Mouse (Mus musculus): Measurements from ENCODE around the gene Csnk1e.

Csnk1e gene

DNA sequence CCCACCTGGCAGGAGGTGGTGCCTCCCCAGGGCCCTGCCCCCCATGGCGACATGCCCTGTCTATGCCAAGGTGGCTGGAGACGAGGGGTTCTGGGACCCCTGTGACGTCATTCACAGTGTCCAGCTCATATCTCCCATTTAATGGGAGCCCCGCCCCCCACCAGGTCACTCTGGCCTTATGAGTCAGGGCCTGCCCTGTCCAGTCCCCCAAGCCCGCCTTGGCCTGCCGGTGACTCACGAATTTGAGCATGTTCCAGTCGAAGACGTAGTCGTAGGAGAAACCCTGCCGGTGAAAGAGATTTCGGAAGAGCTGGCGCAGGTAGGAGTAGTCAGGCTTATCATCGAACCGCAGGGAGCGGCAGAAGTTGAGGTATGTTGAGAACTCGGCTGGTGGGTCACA is 30.8 kb downstream of the Csnk1e start:
- CTCF ChIA-PET = no interaction called here

DNA sequence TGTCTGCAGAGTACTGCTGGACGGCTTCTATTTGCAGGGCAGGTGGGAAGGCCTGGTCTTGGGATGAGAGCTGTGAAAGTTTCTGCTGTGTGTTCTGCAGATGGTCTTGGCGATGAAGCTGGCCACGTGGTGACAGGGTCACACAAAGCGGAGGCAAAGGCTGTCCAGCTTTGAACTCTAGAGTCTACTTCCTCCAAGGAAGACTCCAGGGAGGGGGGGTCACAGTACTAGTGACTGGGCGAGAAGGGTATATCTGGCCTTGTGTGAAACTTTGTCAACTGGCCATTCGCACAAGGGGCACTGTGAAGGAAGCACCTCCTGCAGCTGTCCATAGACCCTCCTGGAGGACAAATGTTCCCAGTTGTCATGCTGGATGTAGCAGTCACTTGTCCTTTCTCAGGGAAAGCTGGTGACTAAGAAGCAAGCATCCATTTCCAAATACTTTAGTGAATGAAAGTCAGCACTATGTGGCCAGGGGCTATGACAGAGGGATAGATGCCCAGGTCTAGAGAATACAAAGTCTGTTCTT is 32.6 kb downstream of the Csnk1e start:
- CTCF ChIA-PET = no interaction called here

DNA sequence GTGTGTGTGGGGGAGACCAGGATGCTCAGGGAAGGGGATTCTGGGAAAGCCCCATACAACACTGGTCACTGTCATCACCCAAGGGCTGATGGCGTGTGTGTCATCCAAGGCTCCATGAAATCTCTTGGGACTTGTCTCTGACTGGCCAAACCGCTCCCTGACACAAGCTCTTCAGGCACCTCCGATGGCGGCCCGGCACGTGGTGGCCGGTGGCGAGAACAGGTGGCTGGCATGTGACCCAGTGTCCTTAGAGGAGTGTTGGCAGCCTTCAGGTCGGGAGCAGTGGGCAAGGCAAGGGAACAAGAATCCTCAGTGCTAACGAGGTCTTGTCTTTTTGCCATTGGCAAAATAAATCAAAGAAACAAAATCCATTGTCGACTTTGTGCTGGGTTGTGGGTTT is 36.7 kb downstream of the Csnk1e start:
- CTCF ChIA-PET = no interaction called here

DNA sequence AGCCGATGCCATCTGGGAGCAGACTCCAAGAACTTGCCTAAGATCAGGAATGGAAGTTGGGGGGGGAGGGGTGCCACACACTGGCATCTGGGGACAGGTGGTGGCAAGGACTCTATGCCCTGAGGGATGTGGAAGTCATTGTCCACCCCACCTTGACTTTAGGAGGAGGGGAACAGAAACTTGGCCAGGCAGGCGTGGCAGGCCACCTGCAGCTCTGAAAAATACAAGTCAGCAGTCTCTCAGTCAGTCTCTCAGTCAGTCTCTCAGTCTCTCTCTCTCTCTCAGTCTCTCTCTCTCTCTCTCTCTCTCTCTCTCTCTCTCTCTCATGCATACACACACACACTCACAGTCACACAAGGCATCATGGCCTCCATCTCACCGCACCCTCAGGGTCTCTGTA is 37.1 kb downstream of the Csnk1e start:
- CTCF ChIA-PET = no interaction called here

DNA sequence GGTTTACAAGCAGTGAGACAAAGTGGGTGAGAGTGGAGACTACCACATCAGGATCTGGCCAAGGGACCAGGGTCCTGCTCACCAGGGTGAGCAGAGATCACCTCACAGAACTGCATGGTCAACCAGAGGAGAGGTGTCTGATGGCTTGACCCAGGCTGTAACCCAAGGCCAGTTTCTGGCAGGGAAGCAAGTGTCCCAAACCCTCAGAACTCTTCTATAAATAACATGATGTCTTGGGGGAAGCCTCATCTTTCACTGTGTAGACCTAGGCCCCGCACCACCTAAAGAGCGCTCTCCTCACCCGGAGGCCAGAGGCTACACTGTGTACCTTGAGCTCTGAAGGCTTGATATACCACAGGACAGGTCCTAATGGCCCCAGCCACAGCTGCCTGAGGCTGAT is 38.0 kb downstream of the Csnk1e start:
- CTCF ChIA-PET = interaction anchor here (0.7 kb wide), 1 partner anchor 36 kb away, joined by 5 read pairs; no protein-coding TSS in a partner anchor

DNA sequence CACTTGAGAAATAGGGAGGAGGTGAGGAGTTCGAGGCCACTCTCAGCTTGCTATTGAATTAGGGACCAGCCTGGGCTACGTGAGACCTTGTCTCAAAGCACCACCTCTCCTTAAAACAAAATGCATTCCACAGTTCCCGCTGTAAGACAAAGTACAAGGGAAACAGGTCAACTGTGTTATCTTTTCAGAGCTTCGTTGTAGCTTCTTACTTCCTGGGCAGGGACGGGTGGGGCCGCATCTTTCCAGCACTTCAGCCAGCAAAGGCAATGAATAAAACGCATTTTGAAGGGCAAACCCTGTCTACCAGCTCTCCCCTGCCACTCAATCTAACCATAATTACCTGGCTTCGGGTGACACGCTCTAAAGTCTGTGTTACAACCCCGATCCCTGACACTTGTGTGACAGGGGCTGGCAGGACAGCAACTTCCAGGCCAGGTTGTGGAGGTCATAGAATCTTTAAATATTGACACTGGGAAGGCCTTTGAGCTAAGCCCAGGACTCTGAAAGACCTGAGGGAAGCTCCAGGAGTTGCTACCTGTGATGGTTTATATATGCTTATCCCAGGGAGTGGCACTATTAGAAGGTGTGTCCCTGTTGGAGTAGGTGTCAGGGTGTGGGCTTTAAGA is 38.8 kb downstream of the Csnk1e start:
- CTCF ChIA-PET = no interaction called here

DNA sequence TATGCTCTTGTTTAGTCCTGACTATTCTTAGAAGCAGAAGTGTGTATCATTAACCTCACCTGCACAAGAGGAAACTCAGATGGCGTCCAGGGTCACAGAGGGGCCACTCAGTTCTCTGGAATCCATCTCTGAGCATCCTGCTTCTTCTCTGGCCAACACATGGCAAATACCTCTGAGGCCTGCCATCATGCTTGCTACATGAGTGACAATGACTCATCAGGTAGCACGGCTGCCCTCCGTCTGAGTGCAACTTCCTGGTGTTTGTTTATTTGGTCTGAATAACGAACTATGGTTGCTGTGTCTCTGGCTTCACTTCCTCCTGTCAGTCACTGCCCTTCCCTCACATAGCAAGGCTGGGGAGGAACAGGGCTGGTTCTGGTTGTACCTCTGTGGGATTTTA is 40.9 kb downstream of the Csnk1e start:
- CTCF ChIA-PET = no interaction called here

DNA sequence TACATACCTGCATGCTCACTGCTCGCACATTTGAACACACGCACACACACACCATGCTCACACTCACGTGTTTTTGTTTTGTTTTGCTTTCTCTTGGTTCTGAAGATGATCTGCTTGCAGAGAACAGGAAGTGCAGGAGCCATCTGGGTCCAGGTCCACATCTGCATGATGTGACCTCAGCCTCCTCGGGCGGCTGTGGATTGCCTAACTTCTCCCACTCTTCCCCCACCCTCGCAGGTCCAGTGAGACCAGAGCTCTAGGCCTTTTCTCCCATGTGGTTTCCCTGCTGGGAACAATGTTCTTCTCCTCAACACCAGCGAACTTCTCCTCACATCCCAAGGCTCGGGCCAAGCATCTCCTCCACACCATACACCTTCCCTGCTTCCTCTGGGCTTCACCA is 41.6 kb downstream of the Csnk1e start:
- CTCF ChIA-PET = no interaction called here

DNA sequence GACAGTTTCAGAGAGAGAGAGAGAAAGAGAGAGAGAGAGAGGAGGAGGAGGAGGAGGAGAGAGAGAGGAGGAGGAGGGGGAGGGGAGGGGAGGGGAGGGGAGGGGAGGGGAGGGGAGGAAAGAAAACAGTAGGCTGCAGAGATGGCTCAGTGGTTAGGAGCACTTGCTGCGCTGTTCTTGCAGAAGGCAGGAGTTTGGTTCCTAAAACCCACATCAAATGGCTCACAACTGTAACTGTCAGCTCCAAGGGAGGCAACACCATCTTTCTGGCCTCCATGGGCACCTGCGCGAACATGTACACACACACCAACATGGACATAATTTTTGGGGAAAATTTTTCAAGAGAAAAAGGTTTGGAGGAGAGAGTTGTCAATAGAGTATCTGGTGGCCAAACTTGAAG is 42.2 kb downstream of the Csnk1e start:
- CTCF ChIA-PET = interaction anchor here (0.6 kb wide), 1 partner anchor 188 kb away, joined by 3 read pairs; no protein-coding TSS in a partner anchor

DNA sequence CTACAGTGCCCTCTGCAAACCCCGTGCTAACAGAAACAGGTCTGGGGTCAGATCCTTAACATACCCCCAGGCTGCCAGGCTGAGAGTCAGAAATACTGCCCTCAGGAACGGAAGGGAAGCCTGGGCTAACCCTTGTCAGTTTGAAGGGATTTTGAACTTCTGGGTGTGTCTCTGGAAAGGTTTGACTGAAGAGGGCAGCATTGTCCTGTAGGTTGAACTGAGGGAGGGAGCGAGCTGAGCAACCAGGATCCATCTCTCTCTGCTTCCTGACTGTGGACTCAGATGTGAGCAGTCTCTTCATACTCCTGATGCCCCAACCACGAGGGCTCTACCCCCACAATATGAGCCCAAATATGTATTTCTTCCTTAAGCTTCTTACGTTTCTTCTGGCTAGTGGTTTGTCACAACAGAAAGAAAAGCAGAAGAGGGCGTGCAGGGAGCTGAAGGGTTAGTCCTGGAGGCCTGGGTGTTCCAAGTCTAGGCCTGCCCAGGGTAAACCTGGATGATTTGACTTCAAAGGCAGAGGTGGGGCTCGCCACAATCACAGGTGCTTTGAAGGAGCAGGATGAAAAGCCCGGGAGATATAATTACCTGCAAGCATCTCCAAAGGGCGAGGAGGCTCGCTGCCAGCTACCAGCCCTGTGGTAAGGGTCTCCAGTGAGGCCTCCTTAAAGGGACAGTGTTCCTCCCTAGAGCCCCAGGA is 43.9 kb downstream of the Csnk1e start:
- CTCF ChIA-PET = no interaction called here

DNA sequence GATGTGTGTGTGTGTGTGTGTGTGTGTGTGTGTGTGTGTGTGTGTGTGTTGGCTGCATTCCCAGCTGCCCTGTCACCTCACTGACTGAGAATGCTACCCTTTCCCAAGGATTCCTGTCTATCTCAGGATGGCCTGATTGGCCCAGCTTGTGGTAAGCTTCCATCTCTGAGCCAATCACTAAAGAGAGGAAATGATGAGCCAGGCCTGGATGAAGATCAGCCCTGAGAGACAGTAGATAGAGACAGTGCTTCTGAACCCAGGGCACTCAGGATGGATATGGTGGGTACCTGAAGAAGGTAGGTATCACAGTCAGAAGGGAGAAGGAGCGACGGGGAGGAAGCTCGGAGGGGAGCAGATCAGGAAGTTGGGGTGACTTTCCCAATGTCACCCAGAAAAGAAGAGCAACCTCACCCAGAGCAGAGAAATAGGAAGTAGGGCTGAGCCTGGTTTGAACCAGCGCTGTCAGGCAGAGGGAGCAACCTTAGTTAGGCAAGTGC is 46.2 kb downstream of the Csnk1e start:
- CTCF ChIA-PET = interaction anchor here (0.6 kb wide), 1 partner anchor 503 kb away, joined by 3 read pairs; no protein-coding TSS in a partner anchor

DNA sequence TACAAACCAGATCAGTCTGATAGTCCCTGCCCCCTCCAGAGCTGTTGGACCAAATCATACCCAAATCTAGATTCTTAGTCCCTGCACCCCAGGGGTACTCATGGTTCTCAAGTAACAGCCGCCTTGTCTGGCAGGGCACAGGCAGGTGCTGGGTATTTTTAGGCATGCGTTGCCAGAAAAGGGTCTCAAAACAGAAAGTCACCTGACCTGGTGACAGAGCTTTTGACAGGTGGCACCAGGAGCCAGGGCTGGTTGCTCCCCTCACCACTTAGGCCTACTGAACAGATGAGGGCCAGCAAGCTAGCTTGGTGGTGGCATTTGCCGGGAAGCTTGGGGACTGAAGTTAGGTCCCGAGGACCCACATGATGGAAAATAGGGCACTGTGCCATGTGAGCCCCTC is 48.8 kb downstream of the Csnk1e start:
- CTCF ChIA-PET = interaction anchor here (0.5 kb wide), 1 partner anchor 264 kb away, joined by 3 read pairs; the partner anchor contains the start of gene Tomm22

DNA sequence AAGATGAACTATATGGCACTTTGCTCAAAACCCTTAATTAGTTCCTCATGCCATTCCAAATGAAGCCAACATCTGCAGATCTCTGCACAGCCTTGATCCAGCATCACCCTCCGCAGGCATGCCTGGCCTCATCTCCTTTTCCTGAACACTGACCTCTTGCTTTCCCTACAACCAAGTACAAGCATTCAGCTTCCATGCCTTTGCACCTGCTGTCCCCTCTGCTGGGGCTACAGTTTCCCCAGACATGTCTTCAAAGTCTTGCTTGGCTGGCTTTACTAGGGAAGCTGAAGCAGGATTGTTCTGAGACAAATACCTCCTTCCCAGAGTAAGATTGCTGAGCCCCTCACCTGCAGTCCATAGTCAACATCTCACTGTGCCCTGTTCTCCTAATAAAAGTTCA is 51.1 kb downstream of the Csnk1e start:
- CTCF ChIA-PET = interaction anchor here (0.6 kb wide), 1 partner anchor 27 kb away, joined by 6 read pairs; no protein-coding TSS in a partner anchor

DNA sequence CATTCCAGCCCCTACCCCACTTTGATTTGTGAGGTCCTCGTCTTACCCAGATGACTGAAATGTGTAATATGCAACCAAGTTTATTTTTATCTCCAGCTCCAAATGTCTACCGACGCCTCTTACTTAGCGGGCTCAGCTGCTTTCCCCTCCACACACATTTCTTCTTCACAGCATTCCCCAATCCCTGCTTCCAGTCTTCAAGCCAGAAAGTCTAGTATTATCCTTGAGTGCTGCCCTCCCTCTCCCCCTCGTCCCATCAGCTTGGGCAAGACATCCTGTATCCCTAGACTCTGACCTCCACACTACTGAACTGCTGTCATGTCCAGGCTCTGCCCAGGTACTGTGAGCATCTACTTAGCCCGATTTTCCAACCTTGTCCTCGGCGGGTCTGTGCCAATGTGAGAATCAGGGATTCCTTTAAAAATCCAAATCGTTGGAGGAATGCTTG is 51.6 kb downstream of the Csnk1e start:
- CTCF ChIA-PET = interaction anchor here (0.5 to 0.6 kb wide), 2 partner anchors 99 to 144 kb away, joined by 3 read pairs; no protein-coding TSS in a partner anchor

DNA sequence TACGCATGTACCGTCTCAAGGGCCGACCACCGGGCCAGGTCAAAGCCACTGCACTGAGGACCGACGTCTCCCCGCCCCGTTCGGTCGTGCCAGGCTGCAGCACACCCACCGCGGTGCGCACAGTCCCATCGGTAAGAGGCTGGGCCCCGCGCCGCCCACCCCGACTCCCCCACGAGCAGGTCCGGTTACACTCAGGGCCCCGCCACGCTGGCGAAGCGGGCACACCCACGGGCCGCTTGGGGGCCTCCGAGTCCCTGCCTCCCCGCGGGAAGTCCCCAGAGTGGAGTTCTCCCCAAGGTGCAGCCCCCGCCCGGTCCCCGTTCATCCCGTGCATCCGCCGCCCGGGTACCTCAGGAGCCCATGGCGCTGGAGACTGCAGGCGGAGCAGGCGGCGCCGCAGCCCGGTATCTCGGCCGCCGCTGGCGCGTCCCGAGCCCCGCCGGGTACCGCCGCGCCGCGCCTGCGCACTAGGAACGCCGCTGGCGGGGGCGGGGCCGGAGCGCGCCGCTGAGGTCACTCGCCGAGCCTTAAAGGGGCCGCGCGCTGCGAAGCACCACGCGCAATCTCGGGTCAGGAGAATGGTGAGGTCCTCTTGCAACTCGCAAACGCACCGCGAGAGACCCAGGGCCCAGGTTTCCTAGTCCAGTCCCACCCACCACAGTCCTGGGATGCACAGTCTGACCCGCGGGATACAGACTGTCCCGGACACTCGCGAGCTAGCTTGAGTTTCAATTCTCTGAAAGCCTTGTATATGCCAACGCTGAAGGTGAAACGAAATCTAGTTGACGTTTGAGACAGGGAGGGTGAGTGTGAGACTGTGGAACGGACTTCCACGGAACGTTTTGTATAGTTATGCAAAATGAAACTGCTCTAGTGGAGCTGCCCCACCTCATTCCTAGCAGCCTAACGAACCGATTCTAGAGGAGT is 52.3 kb downstream of the Csnk1e start, which contains the start of gene Tmem184b:
TSS of gene Tmem184b (minus strand) at position 734 of the 927 bp plus-strand sequence.
- CTCF ChIA-PET = interaction anchor here (0.5 to 0.6 kb wide), 2 partner anchors 100 to 144 kb away, joined by 3 read pairs; no protein-coding TSS in a partner anchor

DNA sequence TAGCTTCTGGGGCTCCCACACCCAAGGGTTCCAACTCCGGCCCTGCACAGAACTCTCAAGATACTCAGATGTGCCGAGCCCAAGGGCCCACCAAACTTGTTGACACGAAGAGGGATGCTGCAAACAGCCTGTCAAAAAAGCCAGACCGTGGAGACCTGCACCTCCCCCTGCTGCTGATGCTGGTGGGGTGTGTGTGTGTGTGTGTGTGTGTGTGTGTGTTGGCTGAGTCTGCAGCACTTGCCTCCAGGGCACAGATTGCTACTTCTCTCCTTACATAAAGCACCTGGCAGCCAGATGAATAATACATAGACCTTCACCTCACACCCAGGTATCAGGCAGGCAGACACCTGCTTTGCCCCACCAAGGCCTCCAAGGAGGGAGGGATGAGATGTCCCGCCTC is 53.2 kb downstream of the Csnk1e start:
- CTCF ChIA-PET = no interaction called here

DNA sequence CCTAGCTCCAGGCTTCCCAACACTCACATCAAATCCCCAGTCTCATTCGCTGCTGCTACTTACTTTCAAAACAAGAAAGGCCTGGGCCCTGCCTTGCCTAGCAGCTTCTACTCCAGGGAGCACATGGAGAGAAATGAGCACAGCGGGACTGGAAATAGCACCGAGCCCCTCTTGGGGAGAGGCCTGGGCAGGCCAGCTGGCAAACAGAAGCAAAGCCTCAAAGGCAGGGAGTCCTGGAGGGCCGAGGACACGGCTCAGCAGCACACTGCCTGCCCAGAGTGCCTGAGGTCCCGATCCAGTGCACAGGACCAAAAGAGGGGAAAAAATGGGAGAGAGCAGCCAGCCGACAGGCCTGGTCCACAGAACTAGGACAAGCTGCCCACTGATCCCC is 54.4 kb downstream of the Csnk1e start:
- CTCF ChIA-PET = no interaction called here

DNA sequence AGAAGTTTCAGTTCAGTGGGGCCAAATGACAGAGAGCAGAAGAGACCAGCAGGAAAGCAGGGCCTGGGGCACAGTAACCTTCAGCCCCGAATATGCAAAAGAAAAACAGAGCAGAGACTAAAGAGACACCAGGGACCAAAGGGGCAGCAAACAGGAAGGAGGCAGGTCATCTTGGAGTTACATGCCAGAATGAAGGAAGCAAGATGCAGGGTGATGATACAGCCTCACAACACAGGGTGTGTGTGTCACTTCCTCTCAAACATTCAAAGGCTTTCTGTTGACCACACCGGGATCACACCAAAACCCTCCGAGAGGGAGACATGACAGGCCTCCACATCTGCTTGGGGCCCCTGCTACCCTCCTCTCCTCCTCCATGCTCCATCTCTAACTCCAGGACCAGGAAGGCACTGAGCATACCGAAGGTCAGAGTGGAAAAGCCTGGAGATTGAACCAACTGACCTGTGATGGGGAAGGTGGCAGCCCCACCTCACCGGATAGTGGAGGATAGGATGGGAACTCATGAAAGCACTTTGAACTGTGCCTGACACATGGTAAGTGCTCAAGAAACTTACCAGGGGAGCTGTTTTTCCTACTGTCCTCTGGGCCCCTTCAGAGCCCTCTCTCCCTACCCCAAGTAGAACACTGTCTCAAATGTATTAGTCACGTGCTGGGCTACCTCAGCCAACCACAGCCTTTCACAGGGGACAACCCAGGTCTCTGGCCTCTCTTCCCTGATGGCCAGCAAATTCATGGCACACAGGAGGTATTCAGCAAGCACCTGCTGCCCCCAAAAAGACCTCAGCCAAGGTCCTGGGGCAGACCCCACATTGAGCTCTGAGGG is 55.0 kb downstream of the Csnk1e start:
- CTCF ChIA-PET = interaction anchor here (0.6 kb wide), 1 partner anchor 305 kb away, joined by 6 read pairs; no protein-coding TSS in a partner anchor

DNA sequence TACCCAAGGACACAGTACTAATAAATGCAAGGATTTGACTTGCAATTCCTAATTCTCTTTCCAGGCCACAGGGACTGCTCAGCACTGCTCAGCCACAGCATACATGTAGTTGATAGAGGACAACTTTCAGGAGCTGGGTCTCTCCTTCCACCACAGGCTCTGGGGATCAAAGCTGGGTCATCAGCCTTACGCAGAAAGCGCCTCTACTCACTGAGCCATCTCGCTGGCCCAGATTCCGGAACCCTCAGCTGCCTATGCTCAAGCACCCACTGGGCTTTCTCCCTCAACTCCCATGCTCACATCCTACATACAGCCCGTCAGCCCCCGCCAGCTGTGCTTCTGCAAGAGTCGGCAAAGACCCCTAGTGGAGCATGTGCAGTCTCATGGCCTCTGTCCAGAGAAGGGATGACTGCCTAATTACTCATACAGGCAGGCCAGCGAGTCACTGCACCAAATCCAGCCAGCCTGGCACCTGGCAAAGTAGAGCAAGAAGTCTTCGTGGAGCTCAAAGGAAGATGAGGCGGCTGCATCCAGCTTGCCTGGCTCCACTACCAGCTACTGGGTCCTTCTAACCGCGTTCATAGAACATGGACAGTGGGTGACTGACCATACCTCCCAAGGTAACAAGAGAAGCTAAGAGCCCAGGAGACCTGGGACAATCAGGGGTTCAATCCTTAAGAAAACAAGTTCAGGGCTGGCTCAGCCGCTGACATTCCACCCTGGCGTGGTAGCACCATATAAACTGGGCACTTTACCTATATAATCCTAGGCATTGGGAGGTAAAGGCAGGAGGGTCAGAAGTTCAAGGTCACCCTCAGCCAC is 55.9 kb downstream of the Csnk1e start:
- CTCF ChIA-PET = interaction anchor here (0.6 kb wide), 1 partner anchor 305 kb away, joined by 6 read pairs; no protein-coding TSS in a partner anchor

DNA sequence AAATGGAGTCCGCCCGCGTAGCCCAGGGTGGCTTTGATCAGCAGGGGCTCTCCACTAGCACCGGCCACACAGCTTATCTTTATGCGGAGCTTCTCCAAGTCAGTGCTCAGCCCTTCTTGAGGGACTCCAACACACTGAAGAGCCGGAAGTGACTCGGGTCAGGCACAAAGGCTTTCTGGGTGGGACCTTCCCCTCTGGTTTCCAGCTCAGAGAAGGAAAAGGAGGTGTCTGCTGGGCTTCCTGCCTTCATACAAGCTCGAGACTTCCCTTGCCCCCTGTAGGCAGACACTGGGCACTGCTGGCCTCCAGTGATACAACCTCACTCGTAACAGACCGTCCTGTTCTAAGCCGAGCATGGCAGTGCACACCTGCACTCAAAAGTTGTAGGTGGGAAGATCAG is 58.6 kb downstream of the Csnk1e start:
- CTCF ChIA-PET = no interaction called here

Measured in spleen, embryonic (tissue).